Mouse (Mus musculus) stomach, postnatal 0 days (tissue): ENCODE measurements at regions not wholly inside any gene's neighbourhood (a gene's known extent, or its start where the extent isn't known, plus 50 kb on each side); places are given as distances from the start of the nearest gene placed in this dataset.

Experiments
- ATAC-seq: fragments of 200-750 bp; cut with Nextera tagmentation; 2 replicates; pipeline ENCODE4 v1.8.0; 2017; ENCODE audit not compliant: low FRiP score, low TSS enrichment
- DNase-seq: peaks from one replicate; pipeline ENCODE4 v3.0.0-alpha.2; 2016; ENCODE audit warnings: low spot score
- H3K27ac ChIP-seq: fragments of 300-500 bp; sonication (generic); replicated peaks from 2 replicates; pipeline ENCODE4 v1.5.1; 2014; ENCODE audit warnings: mild to moderate bottlenecking, control low read depth
- H3K27me3 ChIP-seq: fragments of 300-500 bp; sonication (generic); 2 replicates; pipeline ENCODE4 v1.6.1; 2014; ENCODE audit warnings: low read length; ENCODE audit not compliant: control insufficient read depth, insufficient read depth
- H3K36me3 ChIP-seq: fragments of 300-500 bp; sonication (generic); 2 replicates; pipeline ENCODE4 v1.6.1; 2014; ENCODE audit warnings: low read length, mixed read lengths; ENCODE audit not compliant: control insufficient read depth, insufficient read depth
- H3K4me1 ChIP-seq: fragments of 300-500 bp; sonication (generic); replicated peaks from 2 replicates; pipeline ENCODE4 v1.6.1; 2014; ENCODE audit warnings: antibody characterized with exemption; ENCODE audit not compliant: control insufficient read depth, insufficient read depth
- H3K4me2 ChIP-seq: fragments of 300-500 bp; sonication (generic); replicated peaks from 2 replicates; pipeline ENCODE4 v1.6.1; 2014; ENCODE audit warnings: low read depth, mild to moderate bottlenecking, control low read depth, moderate library complexity
- H3K4me3 ChIP-seq: fragments of 300-500 bp; sonication (generic); 2 replicates; pipeline ENCODE4 v1.5.1; 2014; ENCODE audit warnings: low read depth, low read length, control low read depth
- H3K9ac ChIP-seq: fragments of 300-500 bp; sonication (generic); 2 replicates; pipeline ENCODE4 v1.6.1; 2014; ENCODE audit warnings: mild to moderate bottlenecking, low read length, control low read depth, mixed read lengths
- H3K9me3 ChIP-seq: fragments of 300-500 bp; sonication (generic); 2 replicates; pipeline ENCODE4 v1.6.1; 2016; ENCODE audit warnings: low read length; ENCODE audit not compliant: control insufficient read depth
- CTCF ChIP-seq: IDR thresholded peaks from 2 replicates; pipeline ENCODE4 v1.5.1; 2016; ENCODE audit warnings: antibody characterized with exemption, low read depth, mild to moderate bottlenecking, moderate library complexity
- EP300 ChIP-seq: optimal IDR thresholded peaks from 2 replicates; pipeline ENCODE3; 2016; ENCODE audit warnings: antibody characterized with exemption
- WGBS: fragments of 180-500 bp; shearing (Covaris S2); extraction: QIAGEN DNeasy Blood & Tissue Kit; methylation state at CpG from one replicate; pipeline ENCODE4 v1.1.7; 2014; 5-methylcytosine and 5-hydroxymethylcytosine counted together

DNA sequence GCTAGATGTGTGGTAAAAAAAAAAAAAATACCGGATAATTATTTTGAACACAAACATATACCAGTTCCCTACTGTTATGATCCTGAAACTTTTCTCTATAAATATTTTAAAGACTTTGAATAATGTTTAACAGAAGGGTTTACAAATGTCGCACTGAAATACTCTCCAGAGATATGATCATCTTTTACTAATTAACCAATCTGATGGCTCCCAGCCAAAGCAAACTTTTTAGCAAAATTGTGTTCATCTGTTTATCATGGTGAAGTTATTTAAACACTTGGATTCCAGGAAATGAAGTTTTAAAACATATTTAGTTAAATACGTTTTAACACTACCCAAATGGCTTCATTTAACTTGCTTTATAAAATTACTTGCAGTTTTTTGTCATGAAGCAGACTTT, 123.6 kb upstream of the Ust start:
- Histone ChIP-seq H3K27ac (no peak overlapping the region), H3K36me3 (no peaks in the 10 kb centered on the region), H3K27me3 (no peaks in the 10 kb centered on the region), H3K9ac (no peak overlapping the region), H3K4me1 (no peaks in the 10 kb centered on the region), H3K4me2 (no peak overlapping the region), H3K9me3 (no peaks in the 10 kb centered on the region), H3K4me3 (no peak overlapping the region)
- no peak for DNase-seq
- no peak for TF ChIP-seq CTCF
- no peak for TF ChIP-seq EP300
- ATAC-seq = no peak
- 32% methylated on average over 3 of the region's 3 CpGs for WGBS

GRCm38 (mm10) chr10:8624229-8624911, 105.7 kb upstream of the Ust start:
- no peaks in the 10 kb centered on the region for H3K27me3 ChIP-seq
- ATAC-seq (no peak), DNase-seq (no peak)
- H3K9ac ChIP-seq = no peak overlapping the region
- 86% methylated on average over 14 of the region's 14 CpGs for WGBS
- no peak for TF ChIP-seq EP300
- no peak for TF ChIP-seq CTCF
- H3K4me2 ChIP-seq = no peak overlapping the region
- H3K36me3 ChIP-seq = no peaks in the 10 kb centered on the region
- no peak overlapping the region for H3K4me3 ChIP-seq
- H3K27ac ChIP-seq = no peak overlapping the region
- no peaks in the 10 kb centered on the region for H3K9me3 ChIP-seq
- H3K4me1 ChIP-seq = no peaks in the 10 kb centered on the region

- no peaks in the 10 kb centered on the region for H3K9me3 ChIP-seq
- DNase-seq = no peak
- no peak overlapping the region for H3K4me3 ChIP-seq
- no peaks in the 10 kb centered on the region for H3K27me3 ChIP-seq
- no peak overlapping the region for H3K9ac ChIP-seq
- WGBS = 79% methylated on average over 1 of the region's 1 CpGs
- H3K4me2 ChIP-seq = no peak overlapping the region
- no peak for ATAC-seq
- TF ChIP-seq EP300 = no peak
- TF ChIP-seq CTCF = no peak
- H3K4me1 ChIP-seq = no peaks in the 10 kb centered on the region
- H3K36me3 ChIP-seq = no peaks in the 10 kb centered on the region
- no peak overlapping the region for H3K27ac ChIP-seq
Measured at GRCm38 (mm10) chr10:8618676-8619075, 100.1 kb upstream of the Ust start.

DNA sequence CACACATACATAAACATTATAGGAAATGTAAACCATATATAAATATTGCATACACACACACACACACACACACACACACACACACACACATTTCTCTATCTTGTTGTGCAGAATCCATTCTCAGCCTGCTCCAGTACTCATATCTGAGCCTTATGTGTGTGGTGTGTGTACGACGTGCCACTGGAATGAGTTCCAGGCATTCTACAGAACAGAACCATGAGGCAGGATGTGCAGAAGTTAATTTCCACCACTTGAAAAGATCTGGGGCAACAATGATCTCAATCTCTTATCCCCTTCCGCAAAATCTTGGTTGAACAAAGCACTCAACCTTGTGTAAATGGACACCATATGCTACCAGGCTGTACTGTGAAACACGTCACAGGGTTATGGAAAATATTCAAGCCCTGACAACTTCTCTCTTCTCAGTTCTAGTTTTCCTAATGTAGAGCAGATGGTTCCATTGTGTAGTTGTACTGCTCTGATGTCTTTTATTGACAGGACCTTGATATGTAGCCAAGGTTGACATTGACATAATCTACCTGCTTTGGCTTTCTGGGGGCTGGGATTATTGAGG, 96.9 kb upstream of the Ust start:
- Histone ChIP-seq H3K27me3 (no peaks in the 10 kb centered on the region), H3K4me1 (no peaks in the 10 kb centered on the region), H3K36me3 (no peaks in the 10 kb centered on the region), H3K9me3 (no peaks in the 10 kb centered on the region), H3K27ac (no peak overlapping the region), H3K4me2 (no peak overlapping the region), H3K9ac (no peak overlapping the region), H3K4me3 (no peak overlapping the region)
- TF ChIP-seq EP300 = no peak
- TF ChIP-seq CTCF = no peak
- WGBS = 78% methylated on average over 4 of the region's 4 CpGs
- no peak for ATAC-seq
- no peak for DNase-seq

DNA sequence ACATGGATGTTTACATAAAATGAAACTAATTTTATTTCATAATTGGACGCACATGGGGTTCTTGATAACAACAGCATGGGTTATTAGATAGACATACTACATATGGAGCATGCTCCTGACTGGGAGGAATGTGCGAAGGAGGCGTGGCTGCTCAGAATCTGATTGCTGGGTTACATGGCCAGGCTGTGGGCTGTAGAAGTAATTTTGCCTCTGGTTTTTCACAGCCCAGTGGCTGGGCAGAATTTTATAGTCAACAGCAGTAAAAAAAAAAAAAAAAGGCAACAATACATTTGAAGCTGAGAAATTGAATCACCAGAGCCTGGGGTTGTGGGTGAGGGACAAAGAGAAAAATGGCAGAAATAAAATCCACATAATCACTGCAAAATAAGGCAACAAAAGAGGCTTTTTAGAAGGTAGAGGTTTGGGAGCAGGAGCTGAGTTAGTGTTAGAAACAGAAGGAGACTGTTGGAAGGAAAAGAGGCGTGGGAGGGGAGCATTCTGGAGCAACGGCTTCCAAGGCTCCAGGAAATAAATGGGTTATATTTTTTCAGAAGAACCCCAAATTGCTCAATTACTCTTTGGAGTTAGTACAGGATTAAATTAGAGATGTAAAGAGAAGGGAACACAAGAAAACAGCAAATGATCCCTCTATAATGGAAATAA, 71.4 kb upstream of the Ust start:
- no peak for TF ChIP-seq EP300
- no peak for TF ChIP-seq CTCF
- H3K27me3 ChIP-seq = no peaks in the 10 kb centered on the region
- no peaks in the 10 kb centered on the region for H3K36me3 ChIP-seq
- no peak for ATAC-seq
- H3K27ac ChIP-seq = no peak overlapping the region
- no peak for DNase-seq
- no peaks in the 10 kb centered on the region for H3K9me3 ChIP-seq
- no peak overlapping the region for H3K9ac ChIP-seq
- no peak overlapping the region for H3K4me3 ChIP-seq
- no peak overlapping the region for H3K4me2 ChIP-seq
- no peaks in the 10 kb centered on the region for H3K4me1 ChIP-seq
- 84% methylated on average over 5 of the region's 5 CpGs for WGBS

DNA sequence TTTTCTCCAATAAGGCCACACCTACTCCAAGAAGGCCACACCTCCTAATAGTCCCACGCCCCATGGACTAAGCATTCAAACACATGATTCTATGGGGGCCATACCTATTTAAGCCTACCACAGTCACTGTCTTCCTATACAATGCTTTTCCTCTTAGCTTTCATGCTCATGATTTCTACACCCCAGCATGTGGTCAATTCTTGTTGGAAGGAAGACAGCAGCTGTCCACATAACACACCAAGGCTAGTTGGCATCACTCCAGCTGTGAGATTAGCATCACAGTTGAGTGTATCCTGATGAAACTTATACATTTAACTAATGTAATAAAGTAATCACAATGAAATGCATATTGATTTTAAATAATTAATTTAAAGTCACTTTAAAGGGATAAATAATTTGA, 70.5 kb upstream of the Ust start:
- no peaks in the 10 kb centered on the region for H3K36me3 ChIP-seq
- no peaks in the 10 kb centered on the region for H3K9me3 ChIP-seq
- no peak for DNase-seq
- H3K27ac ChIP-seq = no peak overlapping the region
- H3K9ac ChIP-seq = no peak overlapping the region
- WGBS = 90% methylated on average over 1 of the region's 1 CpGs
- TF ChIP-seq CTCF (no peak), EP300 (no peak)
- no peak overlapping the region for H3K4me2 ChIP-seq
- H3K4me1 ChIP-seq = no peaks in the 10 kb centered on the region
- no peaks in the 10 kb centered on the region for H3K27me3 ChIP-seq
- ATAC-seq = no peak
- no peak overlapping the region for H3K4me3 ChIP-seq
